Mouse (Mus musculus) R1 (cell line): ENCODE results near the gene Abhd17a.
A peak's percentile ranks its signal among the peaks of the same experiment; 100 is the strongest.
"Not testable (repeated sequence)": the region's sequence is repeated elsewhere in the genome, so short reads cannot be mapped to it uniquely, and the experiment has no call there.

ENCODE experiments used
- DNase-seq: peaks from one replicate; pipeline ENCODE4 v3.0.0-alpha.2; 2018; ENCODE audit warnings: low read depth, low spot score

The Abhd17a gene

GRCm38 (mm10) chr10:80609269-80609924 lies 19.3 kb upstream of the Abhd17a start:
- DNase-seq = no peak

GRCm38 (mm10) chr10:80608435-80608834 lies 18.3 kb upstream of the Abhd17a start:
- no peak for DNase-seq

GRCm38 (mm10) chr10:80606737-80607350 lies 16.7 kb upstream of the Abhd17a start:
- no peak for DNase-seq

- DNase-seq = peak; percentile 81
These were observed 16.2 kb upstream of the Abhd17a start for GRCm38 (mm10) chr10:80606306-80606705.

GRCm38 (mm10) chr10:80605721-80606120 lies 15.6 kb upstream of the Abhd17a start, which contains the start of gene Gm49322:
TSS of gene Gm49322 (plus strand) at chr10:80606021.
- not testable (repeated sequence) for DNase-seq

- DNase-seq = no peak
These were observed 14.8 kb upstream of the Abhd17a start for GRCm38 (mm10) chr10:80604988-80605387.

- DNase-seq = no peak
These were observed 13.9 kb upstream of the Abhd17a start for GRCm38 (mm10) chr10:80604001-80604509.

GRCm38 (mm10) chr10:80603364-80603763 lies 13.2 kb upstream of the Abhd17a start:
- no peak for DNase-seq

- DNase-seq = peak; percentile 97
These were observed 12.7 kb upstream of the Abhd17a start, which contains the start of the genes Scamp4 and Adat3 for GRCm38 (mm10) chr10:80602698-80603325. TSS of gene Scamp4 (plus strand) at chr10:80602872. TSS of gene Adat3 (plus strand) at chr10:80602880.

- no peak for DNase-seq
These were observed 6.2 kb upstream of the Abhd17a start for GRCm38 (mm10) chr10:80596318-80596717.

- DNase-seq = no peak
These were observed 838 bp downstream of the Abhd17a start for GRCm38 (mm10) chr10:80589127-80589878.

GRCm38 (mm10) chr10:80587305-80587657 lies 2.9 kb downstream of the Abhd17a start:
- DNase-seq = no peak

GRCm38 (mm10) chr10:80586407-80587304 lies 3.5 kb downstream of the Abhd17a start:
- no peak for DNase-seq

GRCm38 (mm10) chr10:80585581-80585980 lies 4.6 kb downstream of the Abhd17a start:
- DNase-seq = no peak

GRCm38 (mm10) chr10:80584642-80585552 lies 5.2 kb downstream of the Abhd17a start:
- DNase-seq = peak; percentile 64

GRCm38 (mm10) chr10:80584045-80584488 lies 6.1 kb downstream of the Abhd17a start:
- DNase-seq = peak; percentile 86

- no peak for DNase-seq
These were observed 7.1 kb downstream of the Abhd17a start for GRCm38 (mm10) chr10:80583047-80583446.

GRCm38 (mm10) chr10:80578911-80579310 lies 11.2 kb downstream of the Abhd17a start:
- peak; percentile 94 for DNase-seq

- peak; percentile 90 for DNase-seq
These were observed 11.9 kb downstream of the Abhd17a start for GRCm38 (mm10) chr10:80578131-80578750.
